Mouse (Mus musculus) retina, embryonic 14.5 days (tissue): ENCODE measurements around the gene 9930022D16Rik.
A peak's percentile ranks its signal among the peaks of the same experiment; 100 is the strongest.

Source experiments
- DNase-seq: peaks from one replicate; pipeline ENCODE4 v3.0.0-alpha.2; 2015; ENCODE audit warnings: low spot score

Gene 9930022D16Rik

GRCm38 (mm10) chr11:109416709-109417420 lies 3.1 kb downstream of the 9930022D16Rik start:
- DNase-seq = no peak

DNA sequence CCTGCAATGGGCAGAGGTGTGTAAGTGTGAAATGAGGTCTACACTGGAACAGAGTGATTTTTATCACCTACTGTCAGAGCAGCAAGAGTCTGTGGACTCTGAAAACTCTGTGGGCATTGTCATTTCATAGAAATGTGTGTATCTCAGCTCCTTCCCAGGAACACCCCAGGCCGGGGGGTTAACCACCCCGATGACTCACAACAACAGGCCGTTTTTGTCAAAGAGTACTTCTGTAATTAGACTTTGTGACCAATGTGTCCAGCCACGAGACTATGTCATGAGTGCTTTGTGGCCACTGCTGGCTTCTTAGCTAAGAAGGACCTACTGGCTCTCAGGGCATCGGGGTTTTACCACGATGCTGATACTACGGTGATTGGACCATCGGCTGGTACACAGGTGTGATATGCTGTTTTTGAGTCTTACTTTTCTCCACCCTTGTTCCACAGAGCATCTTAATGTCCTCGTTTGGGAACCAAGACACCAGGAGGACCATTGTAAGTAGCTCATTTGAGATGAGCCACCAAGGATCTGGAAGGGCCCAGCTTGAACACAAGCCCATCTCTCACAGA lies 3.8 kb downstream of the 9930022D16Rik start:
- no peak for DNase-seq

DNA sequence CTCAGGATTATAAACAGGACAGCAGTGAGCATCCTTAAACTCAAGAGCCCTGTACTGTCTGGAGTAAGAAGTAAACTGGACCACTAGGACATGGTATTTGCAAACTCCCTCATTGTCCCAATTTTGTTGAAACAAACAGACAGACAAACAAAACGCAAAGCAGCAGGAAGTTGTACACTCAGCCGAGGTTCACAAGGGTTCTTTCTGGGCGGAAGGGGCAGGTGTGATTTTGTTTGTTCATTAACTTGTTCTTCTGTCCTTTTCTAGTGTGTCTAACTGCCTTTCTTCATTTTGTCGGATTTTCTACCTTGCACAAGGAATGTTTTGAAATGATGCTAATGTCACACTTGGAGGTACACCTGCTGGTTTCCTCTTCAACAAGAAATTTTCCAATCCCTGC lies 5.7 kb downstream of the 9930022D16Rik start:
- no peak for DNase-seq

DNA sequence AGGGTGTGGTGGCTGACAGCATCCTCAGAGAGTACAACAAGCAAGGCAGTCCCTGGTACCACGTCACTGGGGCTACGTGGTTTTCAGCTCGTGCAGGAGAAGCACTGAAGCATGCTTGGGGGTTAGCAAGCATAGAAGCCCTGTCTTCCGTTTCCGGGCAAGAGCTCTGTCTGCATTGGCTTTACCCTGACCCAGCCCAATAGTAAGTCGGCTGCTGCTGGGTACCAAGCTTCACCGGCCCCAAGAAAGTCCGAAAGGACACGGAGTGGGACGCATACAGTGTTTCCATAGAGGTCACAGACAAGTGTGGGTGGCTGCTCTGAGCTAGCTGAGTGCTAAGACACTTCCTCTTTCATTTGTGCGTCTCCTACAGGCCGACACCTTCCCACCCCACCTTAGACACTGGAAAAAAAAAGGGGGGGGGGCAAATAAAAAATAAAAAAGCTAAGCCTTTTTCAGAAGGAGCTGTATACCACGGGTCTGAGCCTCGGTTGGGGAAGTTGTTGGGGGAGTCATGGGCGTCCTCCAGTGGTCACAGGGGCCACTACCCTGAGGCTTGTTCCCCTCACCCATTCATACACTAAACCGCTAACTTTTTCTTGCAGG lies 6.3 kb downstream of the 9930022D16Rik start:
- no peak for DNase-seq

GRCm38 (mm10) chr11:109420567-109420962 lies 6.8 kb downstream of the 9930022D16Rik start:
- DNase-seq = no peak

DNA sequence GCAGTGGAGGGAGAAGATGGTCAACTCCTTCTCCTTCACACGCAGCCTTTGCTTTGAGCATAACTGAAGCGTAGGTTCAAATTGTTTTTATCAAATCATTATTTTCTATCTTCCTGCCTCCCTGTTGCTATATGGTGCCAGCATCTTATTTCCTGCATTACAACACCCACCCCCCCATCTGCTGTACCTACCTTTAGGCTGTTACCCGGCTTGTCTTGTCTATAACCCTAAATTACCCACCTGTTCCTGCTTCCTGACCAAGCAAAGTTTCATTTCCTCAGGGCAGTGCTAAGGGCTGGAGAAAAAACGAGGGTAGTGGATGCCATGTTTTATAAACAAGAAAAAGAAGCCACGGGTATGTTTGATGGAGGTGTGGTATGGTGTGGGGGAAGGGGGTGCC lies 7.5 kb downstream of the 9930022D16Rik start:
- no peak for DNase-seq

GRCm38 (mm10) chr11:109422263-109422662 lies 8.5 kb downstream of the 9930022D16Rik start:
- DNase-seq = no peak

- no peak for DNase-seq
Observed at GRCm38 (mm10) chr11:109423294-109423693, 9.6 kb downstream of the 9930022D16Rik start.

GRCm38 (mm10) chr11:109425392-109426271 lies 11.9 kb downstream of the 9930022D16Rik start, which contains the start of gene Amz2:
Gene Amz2, plus strand, starts transcription at chr11:109425946.
- DNase-seq = peak; percentile 99

DNA sequence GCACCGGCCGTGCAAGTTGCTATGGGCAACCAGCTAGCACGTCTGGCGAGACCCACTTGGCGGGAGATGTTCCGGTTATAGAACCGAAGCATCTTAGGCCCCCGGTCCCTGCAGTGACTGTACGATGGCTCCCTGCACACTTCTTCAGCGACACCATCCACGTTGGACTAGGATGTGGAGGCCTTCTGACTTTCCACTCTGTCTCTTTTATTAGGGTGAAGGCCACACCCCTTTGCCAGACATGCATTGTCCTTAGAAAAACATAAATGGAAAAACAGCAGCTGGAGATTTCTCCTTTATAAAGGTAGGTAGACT lies 12.5 kb downstream of the 9930022D16Rik start:
- DNase-seq = no peak

DNA sequence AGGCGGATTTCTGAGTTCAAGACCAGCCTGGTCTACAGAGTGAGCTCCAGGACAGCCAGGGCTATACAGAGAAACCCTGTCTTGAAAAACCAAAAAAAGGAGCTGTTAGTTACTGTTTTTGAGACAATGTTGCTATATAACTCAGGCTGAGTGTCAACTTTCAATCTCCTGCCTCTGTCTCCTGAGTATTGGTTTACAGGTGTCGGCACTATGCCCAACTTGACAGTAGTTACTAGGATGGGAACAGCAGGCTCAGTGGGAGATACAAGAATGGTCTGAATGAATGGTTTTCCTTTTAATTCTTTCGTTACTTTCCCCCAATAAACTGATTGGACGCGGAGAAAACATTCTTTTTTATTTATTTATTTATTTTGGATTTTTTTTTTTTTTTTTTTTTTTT lies 13.6 kb downstream of the 9930022D16Rik start:
- no peak for DNase-seq

- DNase-seq = no peak
Observed at GRCm38 (mm10) chr11:109434233-109434798, 20.6 kb downstream of the 9930022D16Rik start.

DNA sequence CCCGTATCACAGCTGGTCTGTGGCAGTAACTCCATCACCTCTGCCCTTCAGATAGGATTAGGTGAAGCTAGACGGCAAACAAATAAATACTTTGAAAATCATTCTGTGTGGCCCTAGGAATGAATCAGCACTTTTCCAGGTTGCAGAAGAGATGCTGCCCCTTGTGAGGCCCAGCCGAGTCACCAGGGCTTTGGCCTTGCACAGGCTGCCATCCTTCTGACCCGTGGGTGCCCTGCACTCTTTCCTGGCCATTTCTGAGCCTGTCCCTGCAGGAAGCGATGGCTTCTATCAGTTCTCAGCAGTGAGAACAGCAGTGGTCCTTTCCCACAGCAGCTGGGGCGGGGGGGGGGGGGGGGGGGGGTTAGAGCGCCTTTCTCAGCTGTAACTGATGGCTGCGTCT lies 23.2 kb downstream of the 9930022D16Rik start:
- DNase-seq = no peak

DNA sequence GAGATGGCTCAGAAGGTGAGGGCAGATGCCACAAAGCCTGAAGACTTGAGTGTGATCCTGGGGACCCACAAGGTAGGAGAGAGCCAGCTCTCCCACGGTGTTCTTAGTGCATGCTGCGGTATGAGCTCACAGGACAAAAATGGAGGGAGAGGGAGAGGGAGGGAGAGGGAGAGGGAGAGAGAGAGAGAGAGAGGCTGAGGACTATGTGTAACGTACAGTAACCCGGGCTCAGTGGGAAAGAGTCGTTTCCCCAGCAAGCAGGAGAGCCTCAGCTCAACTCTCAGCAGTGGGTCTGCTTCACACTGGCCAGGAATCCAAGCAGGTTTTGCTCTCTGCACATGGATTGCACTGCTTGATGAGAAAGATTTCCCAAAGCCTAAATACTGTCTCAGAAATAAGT lies 25.5 kb downstream of the 9930022D16Rik start:
- no peak for DNase-seq

DNA sequence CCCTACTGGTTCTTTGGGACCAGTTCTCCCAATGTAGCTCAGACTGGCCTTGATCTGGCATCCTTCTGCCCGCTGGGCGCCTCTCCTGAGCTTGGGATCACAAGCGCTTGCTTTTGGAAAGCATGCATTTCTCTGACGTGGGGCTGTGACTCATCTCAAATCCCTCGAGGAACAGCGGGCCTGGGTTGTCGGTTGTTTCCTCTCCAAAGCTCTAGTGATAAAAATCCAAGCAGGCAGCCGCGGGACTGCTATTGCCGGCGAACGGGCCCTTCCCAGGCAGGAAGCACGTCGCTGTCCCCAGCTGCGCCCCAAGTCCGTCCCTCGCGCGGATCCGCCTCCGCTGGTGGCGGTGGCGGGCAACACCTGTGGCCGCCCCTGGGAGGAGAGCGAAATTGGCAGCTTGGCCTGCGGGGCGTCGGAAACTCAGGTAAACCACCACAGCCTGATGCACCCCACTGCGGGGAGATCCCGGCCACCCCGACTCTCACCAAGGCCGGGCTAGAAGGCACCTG lies 26.2 kb downstream of the 9930022D16Rik start:
- DNase-seq = peak; percentile 71

- DNase-seq = no peak
Observed at GRCm38 (mm10) chr11:109440641-109441040, 26.9 kb downstream of the 9930022D16Rik start.

- DNase-seq = peak; percentile 61
Observed at GRCm38 (mm10) chr11:109441119-109441518, 27.4 kb downstream of the 9930022D16Rik start.

- DNase-seq = no peak
Observed at GRCm38 (mm10) chr11:109442166-109442730, 28.5 kb downstream of the 9930022D16Rik start.

DNA sequence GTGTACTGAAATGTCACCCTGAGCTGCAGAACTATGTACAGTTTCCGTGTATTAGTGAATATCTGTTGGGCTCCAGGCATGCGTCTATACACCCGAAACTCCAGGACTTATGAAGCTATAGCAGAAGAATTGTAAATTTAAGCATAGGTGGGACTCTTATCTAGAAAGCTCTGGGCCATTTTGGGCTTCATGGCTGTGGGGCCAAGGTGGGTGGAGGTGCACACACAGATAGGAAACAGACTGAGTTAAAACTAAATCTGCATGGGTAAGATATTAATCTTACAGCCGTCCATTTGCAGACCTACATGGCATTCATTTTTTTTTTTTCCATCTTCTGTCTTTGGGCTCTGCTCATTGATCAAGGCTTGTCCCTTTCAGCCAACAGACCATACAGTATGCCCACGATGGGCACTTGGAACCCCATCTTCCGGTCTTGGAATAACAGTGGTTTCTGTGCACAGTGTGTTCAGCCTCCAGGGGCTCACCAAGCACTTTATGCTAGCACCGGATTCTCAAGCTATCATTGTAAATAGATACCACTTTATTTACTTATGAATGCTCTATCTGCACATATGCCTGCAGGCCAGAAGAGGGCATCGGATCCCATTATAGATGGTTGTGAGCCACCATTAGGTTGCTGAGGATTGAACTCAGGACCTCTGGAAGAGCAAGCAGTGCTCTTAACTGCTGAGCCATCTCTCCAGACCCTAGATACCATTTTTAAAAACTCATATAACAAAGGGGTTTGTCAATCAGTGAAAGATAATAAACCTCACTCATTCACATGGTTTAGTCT lies 29.9 kb downstream of the 9930022D16Rik start:
- no peak for DNase-seq

- peak; percentile 55 for DNase-seq
Observed at GRCm38 (mm10) chr11:109444600-109444999, 30.9 kb downstream of the 9930022D16Rik start.
